In genomic region chr5:65326212-65326611, GRCm38 (mm10) we compare ENCODE assay signal across 10 mouse cellular contexts. TPM values are rescaled to one million over a fixed set of nuclear protein-coding genes. Genes with fewer than 3 reads are reported as not detected.
DNase-seq lines count a peak whose midpoint lies in the region; ATAC-seq lines count a peak whose summit lies in the region.
"Had no signal": no experiment of that assay in that cellular context is flagged by ENCODE, and none has a peak within 500 bp of the region (broad histone marks: within the 10 kb centered on the region; RNA-seq: fewer than 3 reads in every experiment).

No protein-coding gene starts in this region.

- H3K9ac ChIP-seq in kidney, embryonic 16.5 days (replicated peaks; ENCODE audit: low read length) = no peak overlapping the region
- H3K9ac ChIP-seq in midbrain, embryonic 11.5 days (ENCODE audit: low read length) = no peak overlapping the region
- H3K9ac ChIP-seq: embryonic facial prominence, embryonic 15.5 days had no signal

- ATAC-seq in kidney, embryonic 16.5 days (ENCODE audit: low FRiP score, low TSS enrichment) = no peak
- peak; percentile 86 for ATAC-seq in activated CD4-positive, CD25-positive, alpha-beta regulatory T cell, adult 4 months
- ATAC-seq in inflammation-experienced regulatory T-cells, adult 6 months = peak; percentile 87
- peak; percentile 75 for ATAC-seq in monocyte, adult 5-6 weeks (replicated peaks; ENCODE audit: insufficient number of reproducible peaks, low FRiP score, low TSS enrichment, poor library complexity, severe bottlenecking)
- no peak for ATAC-seq in midbrain, embryonic 11.5 days (ENCODE audit: low FRiP score)

- WGBS in kidney, embryonic 16.5 days = 68% methylated on average over 5 of the region's 5 CpGs
- WGBS in midbrain, embryonic 11.5 days = 82% methylated on average over 5 of the region's 5 CpGs

- no peaks in the 10 kb centered on the region for H3K4me1 ChIP-seq in kidney, embryonic 16.5 days (ENCODE audit: insufficient read depth, low read length)
- no peaks in the 10 kb centered on the region for H3K4me1 ChIP-seq in midbrain, embryonic 11.5 days (ENCODE audit: control insufficient read depth, insufficient read depth, low read length)
- H3K4me1 ChIP-seq: embryonic facial prominence, embryonic 15.5 days had no signal

- H3K4me2 ChIP-seq in kidney, embryonic 16.5 days (replicated peaks; ENCODE audit: low read depth, low read length) = peak overlapping the region; percentile 14; the same call in 1 of the 2 replicates
- no peak overlapping the region for H3K4me2 ChIP-seq in midbrain, embryonic 11.5 days
- H3K4me2 ChIP-seq: embryonic facial prominence, embryonic 15.5 days had no signal

- no peaks in the 10 kb centered on the region for H3K36me3 ChIP-seq in kidney, embryonic 16.5 days (ENCODE audit: insufficient read depth, low read length)
- H3K36me3 ChIP-seq in midbrain, embryonic 11.5 days (ENCODE audit: control insufficient read depth, insufficient read depth, low read length) = no peaks in the 10 kb centered on the region
- H3K36me3 ChIP-seq: embryonic facial prominence, embryonic 15.5 days had no signal

- H3K4me3 ChIP-seq in kidney, embryonic 16.5 days (ENCODE audit: low read length) = no peak overlapping the region
- no peak overlapping the region for H3K4me3 ChIP-seq in midbrain, embryonic 11.5 days (ENCODE audit: low read depth, low read length)
- H3K4me3 ChIP-seq: embryonic facial prominence, embryonic 15.5 days had no signal

- H3K27ac ChIP-seq in kidney, embryonic 16.5 days (ENCODE audit: low read length) = peak overlapping the region; percentile 9
- no peak overlapping the region for H3K27ac ChIP-seq in midbrain, embryonic 11.5 days (ENCODE audit: low read depth, low read length)
- H3K27ac ChIP-seq: embryonic facial prominence, embryonic 15.5 days had no signal

- H3K9me3 ChIP-seq in kidney, embryonic 16.5 days (ENCODE audit: low read length) = no peaks in the 10 kb centered on the region
- no peaks in the 10 kb centered on the region for H3K9me3 ChIP-seq in midbrain, embryonic 11.5 days (ENCODE audit: control insufficient read depth, low read length)
- H3K9me3 ChIP-seq: embryonic facial prominence, embryonic 15.5 days had no signal

- H3K27me3 ChIP-seq in kidney, embryonic 16.5 days (ENCODE audit: insufficient read depth, low read length) = no peaks in the 10 kb centered on the region
- no peaks in the 10 kb centered on the region for H3K27me3 ChIP-seq in midbrain, embryonic 11.5 days (ENCODE audit: control insufficient read depth, insufficient read depth, low read length)
- H3K27me3 ChIP-seq: embryonic facial prominence, embryonic 15.5 days had no signal

- no peak for DNase-seq in kidney, postnatal 10 days
- DNase-seq in midbrain, embryonic 11.5 days (ENCODE audit: low spot score, missing footprints) = no peak
- DNase-seq in right cerebral cortex, postnatal 10 days (ENCODE audit: low spot score in 2 of 2) = no peak
- DNase-seq in layer of hippocampus, adult 9-10 months (ENCODE audit: low spot score) = no peak
- DNase-seq: right cerebral cortex, postnatal 14 days had no signal

RNA-seq across cellular contexts. Expression of gene Rfc1, which starts 9.3 kb away (rescaled TPM):
- 70.8 and 87.8 TPM in 2 replicates for polyA plus RNA-seq in kidney, embryonic 16.5 days (2015; fragmentation: Nextera tagmentation; extraction: Ambion mirVana)
- 10 to 100 TPM; 66.0 to 68.8 TPM for polyA plus RNA-seq in activated CD4-positive, CD25-positive, alpha-beta regulatory T cell, adult 4 months (2017; shearing (Covaris generic))
- polyA plus RNA-seq in inflammation-experienced regulatory T-cells, adult 6 months (2017; shearing (Covaris generic)) = 10 to 100 TPM; 77.3 to 88.0 (median 80.4) TPM
- 35.2 to 67.2 TPM (median 41.1 TPM) in 3 replicates for total RNA-seq in monocyte, adult 5-6 weeks (2017)
- 92.3 and 98.2 TPM in 2 replicates for polyA plus RNA-seq in midbrain, embryonic 11.5 days (2014; fragmentation: Nextera tagmentation; extraction: Ambion mirVana)

RNA-seq across cellular contexts. Expression of gene Klb, which starts 21.9 kb away (rescaled TPM):
- 0.09 and 0.20 TPM in 2 replicates for polyA plus RNA-seq in kidney, embryonic 16.5 days (2015; fragmentation: Nextera tagmentation; extraction: Ambion mirVana)
- polyA plus RNA-seq in activated CD4-positive, CD25-positive, alpha-beta regulatory T cell, adult 4 months (2017; shearing (Covaris generic)) = not detected
- not detected for polyA plus RNA-seq in inflammation-experienced regulatory T-cells, adult 6 months (2017; shearing (Covaris generic))
- total RNA-seq in monocyte, adult 5-6 weeks (2017) = not detected in 3 replicates
- 0.04 and 0.14 TPM in 2 replicates for polyA plus RNA-seq in midbrain, embryonic 11.5 days (2014; fragmentation: Nextera tagmentation; extraction: Ambion mirVana)
- polyA plus RNA-seq: embryonic facial prominence, embryonic 15.5 days had no signal

Comparison
In these comparisons a context has a peak if more than half of its experiments do, and no peak if none do; other contexts are left out.
1. ATAC-seq: peak in activated CD4-positive, CD25-positive, alpha-beta regulatory T cell, adult 4 months (single experiment), inflammation-experienced regulatory T-cells, adult 6 months (single experiment) and monocyte, adult 5-6 weeks (single experiment); none in kidney, embryonic 16.5 days (single experiment) and midbrain, embryonic 11.5 days (single experiment).